Mouse (Mus musculus): ENCODE data around the gene Adamts10.

Gene Adamts10

DNA sequence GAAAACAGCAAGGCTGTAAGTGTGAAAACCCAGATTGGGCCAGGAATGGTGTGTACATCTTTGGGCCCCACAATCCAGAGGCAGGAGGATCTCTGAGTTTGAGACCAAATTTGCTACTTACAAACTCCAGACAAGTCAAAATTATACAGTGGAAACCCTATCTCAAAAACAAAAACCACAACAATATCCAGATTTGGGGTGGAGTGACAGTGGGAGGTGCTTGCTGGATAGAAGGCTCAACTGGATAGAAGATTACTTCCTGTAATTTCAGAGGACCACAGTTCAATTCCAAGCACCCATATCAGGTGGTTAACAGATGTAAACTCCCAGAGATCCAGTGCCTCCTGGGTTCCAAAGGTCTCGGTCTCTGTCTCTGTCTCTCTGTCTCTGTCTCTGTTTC, 30.5 kb downstream of the Adamts10 start:
- no peak for DNase-seq (ENCODE audit: low read depth, low spot score)

DNA sequence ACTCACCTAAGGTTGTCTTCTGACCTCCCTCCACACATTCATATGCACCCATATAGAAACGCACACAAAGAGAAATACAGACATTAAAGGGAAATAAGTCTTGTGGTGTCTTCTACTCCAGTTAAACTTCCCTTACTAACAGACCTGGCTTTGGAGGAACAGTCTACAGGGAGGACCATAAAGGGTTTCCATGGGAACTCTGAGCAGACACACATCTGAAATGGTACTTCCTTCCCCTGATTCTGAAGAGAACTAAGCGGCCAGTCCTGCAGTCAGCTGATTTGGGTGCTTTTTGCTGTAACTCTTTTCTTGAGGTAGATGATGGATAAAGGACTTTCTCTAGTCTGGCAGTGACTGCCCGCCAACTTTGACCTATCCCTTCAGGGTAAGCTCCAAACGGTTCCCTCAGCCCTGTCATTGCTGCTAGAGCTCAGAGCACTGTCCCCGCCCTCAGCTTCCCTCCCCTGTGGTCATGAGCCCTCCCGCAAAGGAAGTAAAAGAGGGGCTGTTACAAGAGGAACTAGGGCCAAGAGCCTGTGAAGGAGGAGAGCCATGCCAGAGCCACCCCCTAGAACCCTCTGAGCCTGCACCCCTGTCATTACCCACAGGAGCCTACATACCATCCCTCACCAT, 31.3 kb downstream of the Adamts10 start, which contains the start of gene Myo1f:
Gene Myo1f, plus strand, starts transcription at position 485 of the 633 bp plus-strand sequence.
- no peak for DNase-seq (ENCODE audit: low read depth, low spot score)

DNA sequence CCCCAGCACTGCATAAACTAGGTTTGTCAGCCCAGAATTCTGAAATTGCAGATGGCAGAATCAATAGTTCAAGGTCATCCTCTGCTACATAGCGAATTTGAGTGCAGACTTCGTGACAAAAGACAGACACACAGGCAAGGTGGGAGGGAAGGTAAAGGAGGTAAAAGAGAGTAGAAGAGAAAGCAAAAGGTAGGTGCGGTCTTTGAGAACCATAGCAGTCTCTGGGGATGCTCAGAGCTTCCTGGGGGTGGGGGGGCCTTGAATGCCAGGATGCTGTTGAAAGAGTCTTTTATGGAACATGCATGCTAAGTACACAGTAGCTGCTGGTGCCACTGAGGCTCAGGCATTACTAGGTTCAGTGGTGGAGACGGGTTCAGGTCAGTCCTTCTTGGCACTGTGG, 33.9 kb downstream of the Adamts10 start:
- DNase-seq (ENCODE audit: low read depth, low spot score): no peak

DNA sequence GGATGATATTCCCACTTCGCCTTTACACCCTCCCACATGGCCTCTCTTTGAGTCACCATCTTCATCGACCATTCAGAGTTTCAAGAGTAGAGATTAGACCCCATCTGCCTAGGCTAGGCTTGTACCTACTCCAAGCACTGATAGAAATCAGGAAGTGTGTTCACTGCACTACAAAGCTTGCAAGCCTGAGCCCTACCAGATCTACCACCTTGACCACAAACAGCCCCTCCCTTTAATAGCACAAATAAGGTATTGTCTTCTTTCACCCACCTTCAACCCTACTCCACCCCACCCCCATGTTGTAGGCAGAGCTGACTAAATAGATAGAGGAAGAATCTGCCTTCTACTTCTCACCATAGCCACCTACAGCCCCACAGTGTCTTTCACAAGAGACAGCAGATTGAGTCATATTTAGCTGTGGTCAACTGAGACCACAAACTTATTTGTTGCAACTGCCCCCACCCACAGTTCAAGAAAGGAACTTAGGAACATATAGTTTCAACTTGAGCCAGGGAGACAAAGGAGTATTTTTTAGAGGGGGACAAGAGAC, 39.6 kb downstream of the Adamts10 start:
- DNase-seq (ENCODE audit: low read depth, low spot score): no peak

DNA sequence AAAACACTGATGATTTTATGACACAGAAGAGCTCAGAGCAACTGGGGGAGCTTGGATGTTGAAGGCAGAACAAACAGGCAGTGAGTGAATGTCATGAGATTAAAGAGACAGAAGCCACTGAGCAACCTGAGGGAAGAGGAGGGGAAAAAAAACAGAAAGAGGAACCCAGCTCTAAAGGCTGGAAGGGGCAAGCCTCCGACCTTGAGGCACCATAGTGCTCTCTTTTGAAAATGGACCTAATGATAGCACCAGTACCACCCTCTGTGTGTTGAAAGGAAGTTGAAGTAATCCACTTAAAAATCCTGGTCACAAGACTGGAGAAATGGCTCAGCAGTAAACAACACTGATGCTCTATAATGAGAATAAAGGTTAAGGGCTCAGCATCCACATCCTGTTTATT, 40.6 kb downstream of the Adamts10 start:
- DNase-seq (ENCODE audit: low read depth, low spot score): no peak

DNA sequence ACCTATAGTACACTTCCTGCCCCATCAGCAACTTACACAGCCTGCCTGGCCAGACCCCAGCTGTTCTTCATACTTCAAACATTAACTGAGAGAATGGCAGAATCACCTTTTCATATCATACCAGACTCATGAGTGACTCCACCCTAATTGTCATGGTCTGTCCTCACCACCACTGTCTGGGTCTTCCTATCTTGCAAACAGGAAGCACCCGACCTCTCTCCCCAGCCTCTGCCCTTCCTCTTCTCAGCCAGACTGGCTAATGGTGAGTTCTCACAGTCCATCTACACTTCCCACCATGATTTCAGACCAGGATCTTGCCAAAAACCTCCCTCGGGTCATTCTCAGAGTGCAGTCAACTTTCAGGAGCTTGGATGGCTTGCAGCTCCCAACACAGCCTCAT, 42.2 kb downstream of the Adamts10 start:
- DNase-seq (ENCODE audit: low read depth, low spot score): no peak

DNA sequence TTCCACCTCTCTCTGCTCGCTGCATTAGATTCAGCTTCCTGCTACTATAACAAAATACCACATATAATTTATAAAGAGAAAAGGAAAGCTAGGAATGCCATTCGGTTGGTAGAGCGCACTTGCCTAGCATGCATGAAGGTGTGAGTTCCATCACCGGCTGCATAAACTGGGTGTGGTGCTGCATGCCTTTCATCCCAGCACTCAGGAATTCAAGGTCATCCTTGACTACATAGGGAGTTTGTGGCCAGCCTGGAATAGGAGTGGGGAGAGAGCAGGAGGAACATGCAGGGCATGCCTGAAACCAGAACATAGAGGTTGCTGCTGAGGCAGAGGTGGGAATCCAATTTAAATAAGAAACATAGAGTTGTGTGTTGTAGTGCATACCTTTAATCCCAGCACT, 60.1 kb downstream of the Adamts10 start:
- DNase-seq (ENCODE audit: low read depth, low spot score): no peak

DNA sequence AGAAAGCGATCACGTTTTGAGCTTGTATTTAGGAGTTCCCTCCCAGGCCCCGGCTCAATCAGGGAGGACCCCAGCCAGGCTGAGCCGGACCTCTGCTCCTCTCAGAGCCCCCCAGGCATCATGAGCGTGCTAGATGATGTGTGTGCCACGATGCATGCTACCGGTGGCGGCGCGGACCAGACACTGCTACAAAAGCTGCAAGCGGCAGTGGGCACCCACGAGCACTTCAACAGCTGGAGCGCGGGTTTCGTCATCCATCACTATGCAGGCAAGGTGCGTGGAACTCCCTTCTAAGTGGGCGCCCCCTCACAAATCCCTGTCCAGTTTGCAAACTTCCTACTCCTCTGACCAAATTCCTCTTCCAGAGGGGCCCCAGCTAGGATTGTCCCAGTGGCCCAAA, 62.0 kb downstream of the Adamts10 start:
- no peak for DNase-seq (ENCODE audit: low read depth, low spot score)

DNA sequence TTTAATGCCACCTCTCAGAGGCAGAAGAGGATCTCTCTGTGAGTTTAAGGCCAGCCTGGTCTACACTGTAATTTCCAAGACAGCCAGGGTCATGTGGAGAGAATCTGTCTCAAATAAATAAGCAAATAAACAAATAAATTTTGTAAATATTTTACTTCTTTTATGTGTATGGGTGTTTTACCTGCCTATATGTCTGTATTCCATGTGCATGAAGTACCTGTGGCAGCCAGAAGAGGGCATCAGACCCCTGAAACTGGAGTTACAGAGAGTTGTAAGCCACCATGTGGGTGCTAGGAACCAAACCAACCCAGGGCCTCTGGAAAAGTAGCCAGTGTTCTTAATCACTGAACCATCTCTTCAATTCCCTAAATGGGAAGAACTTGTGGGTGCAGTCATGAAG, 73.3 kb downstream of the Adamts10 start:
- no peak for DNase-seq (ENCODE audit: low read depth, low spot score)

DNA sequence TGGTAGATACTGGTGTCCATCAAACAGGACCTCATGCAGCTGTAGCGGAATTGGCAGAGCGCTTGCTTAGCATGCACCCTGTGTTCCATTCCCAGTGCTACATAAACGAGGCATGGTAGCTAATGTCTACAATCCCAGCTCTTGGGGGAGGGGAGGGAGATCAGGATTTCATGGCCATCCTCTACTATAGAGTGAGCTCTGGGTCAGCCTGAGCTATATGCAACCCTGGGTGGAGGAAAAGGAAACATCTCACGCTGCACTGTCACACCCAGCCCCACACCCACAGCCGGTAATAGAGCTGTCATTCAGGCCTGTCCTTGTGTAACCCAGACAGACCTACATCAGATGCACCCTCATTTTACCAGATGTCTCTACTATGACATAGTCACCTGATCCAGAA, 74.5 kb downstream of the Adamts10 start:
- no peak for DNase-seq (ENCODE audit: low read depth, low spot score)

DNA sequence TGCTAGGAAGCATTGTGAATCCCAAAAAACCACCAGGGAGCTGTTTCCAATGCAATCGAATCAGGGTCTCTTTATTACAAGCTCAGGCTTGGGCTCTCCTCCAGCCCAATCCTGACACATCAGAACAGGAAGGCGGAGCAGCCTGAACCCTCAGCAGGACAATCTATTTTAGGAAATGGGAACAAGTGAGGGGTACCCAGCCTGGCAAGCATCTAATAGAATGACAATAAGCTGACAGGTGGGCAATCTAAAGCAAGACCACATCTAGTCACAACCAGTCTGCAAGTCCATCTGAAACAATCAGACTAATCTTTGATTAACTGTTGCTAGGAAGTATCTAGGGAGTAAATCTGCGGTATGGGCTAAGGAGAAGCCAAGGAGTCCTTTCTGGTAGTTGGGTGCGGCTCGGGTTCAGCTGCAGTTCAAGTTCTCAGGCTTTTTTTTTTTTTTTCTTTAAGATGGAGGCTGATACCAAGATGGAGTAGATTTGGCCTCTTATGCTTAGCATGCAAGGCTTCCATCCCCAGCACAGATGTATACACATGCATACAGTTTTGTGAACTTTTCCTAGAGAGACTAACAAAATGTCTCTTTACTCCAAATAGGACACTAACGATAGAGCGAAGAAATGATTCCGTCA, 76.0 kb downstream of the Adamts10 start:
- DNase-seq (ENCODE audit: low read depth, low spot score): no peak

DNA sequence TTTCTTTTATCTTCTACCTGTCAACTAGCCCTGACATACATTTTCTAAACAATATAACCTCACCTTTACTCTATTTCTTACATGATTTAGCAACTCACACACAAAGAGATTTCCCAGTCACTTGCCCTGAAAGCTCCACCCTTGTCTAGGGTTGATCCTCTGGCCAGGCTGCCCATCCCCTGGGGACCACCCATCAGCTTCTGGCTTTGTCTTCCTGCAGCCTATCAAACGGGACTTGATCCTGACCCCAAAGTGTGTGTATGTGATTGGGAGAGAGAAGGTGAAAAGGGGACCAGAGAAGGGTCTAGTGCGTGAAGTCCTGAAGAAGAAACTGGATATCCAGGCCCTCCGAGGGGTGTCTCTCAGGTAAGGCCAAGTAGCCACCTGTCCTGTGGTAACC, 76.8 kb downstream of the Adamts10 start:
- no peak for DNase-seq (ENCODE audit: low read depth, low spot score)

DNA sequence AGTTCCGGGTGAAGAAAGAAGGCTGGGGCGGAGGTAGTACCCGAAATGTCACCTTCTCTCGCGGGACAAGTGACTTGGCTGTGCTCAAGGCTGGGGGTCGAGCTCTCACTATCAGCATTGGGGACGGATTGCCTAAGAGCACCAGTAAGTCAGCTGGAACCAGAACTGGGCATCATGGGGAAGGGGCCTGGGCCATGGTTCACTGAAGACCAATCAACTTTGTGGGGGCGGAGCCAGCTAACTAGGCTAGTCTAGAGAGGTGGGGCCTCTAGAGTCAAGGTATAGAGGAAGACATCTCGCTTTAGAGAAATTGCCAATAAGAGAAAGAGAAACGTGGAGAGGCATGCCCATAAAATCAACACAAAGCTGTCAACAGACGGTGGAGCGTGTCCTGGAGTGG, 77.9 kb downstream of the Adamts10 start:
- DNase-seq (ENCODE audit: low read depth, low spot score): no peak

All from brain, embryonic 18.5 days (tissue).